Mouse (Mus musculus): Measurements from ENCODE around the gene Slc6a17. TPM values are rescaled to one million over a fixed set of nuclear protein-coding genes. Genes with fewer than 3 reads are reported as not detected.
A peak's percentile ranks its signal among the peaks of the same experiment; 100 is the strongest.

Slc6a17 gene
- polyA plus RNA-seq, 1 experiment from 2014 or later, result 2.1 TPM

DNA sequence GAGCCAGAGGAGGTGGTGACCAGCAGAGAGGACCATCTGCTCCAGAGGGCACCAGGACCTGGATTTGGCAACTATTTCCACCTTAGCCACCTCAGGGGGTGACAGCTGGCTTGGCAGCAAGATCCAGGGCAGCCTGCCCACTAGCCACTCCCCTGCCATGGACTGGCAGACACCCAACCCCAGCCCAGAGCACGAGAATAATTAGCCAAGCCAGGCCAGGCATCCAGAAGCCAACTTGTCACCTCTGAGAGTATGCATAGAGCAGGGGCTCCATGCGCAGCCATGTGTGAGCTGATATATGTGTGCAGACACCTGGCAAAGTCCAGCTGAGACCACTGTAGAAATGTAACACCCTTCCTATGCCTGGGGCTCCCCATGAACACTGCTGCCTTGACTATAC is 29.1 kb upstream of the Slc6a17 start:
- Histone ChIP-seq H3K27ac (ENCODE audit: low read length) (no peak overlapping the region), H3K36me3 (ENCODE audit: control insufficient read depth, insufficient read depth, low read length) (no peaks in the 10 kb centered on the region), H3K9me3 (replicated peaks; ENCODE audit: control insufficient read depth, low read length) (no peaks in the 10 kb centered on the region), H3K4me2 (ENCODE audit: low read depth, low read length) (no peak overlapping the region), H3K4me3 (replicated peaks; ENCODE audit: low read length) (no peak overlapping the region), H3K9ac (ENCODE audit: low read length) (no peak overlapping the region), H3K27me3 (ENCODE audit: control insufficient read depth, insufficient read depth, low read length) (no peaks in the 10 kb centered on the region), H3K4me1 (ENCODE audit: control insufficient read depth, insufficient read depth, low read length) (no peaks in the 10 kb centered on the region)
- WGBS, result 65% methylated on average over 2 of the region's 2 CpGs
- no peak for ATAC-seq (ENCODE audit: insufficient read depth, low FRiP score)

DNA sequence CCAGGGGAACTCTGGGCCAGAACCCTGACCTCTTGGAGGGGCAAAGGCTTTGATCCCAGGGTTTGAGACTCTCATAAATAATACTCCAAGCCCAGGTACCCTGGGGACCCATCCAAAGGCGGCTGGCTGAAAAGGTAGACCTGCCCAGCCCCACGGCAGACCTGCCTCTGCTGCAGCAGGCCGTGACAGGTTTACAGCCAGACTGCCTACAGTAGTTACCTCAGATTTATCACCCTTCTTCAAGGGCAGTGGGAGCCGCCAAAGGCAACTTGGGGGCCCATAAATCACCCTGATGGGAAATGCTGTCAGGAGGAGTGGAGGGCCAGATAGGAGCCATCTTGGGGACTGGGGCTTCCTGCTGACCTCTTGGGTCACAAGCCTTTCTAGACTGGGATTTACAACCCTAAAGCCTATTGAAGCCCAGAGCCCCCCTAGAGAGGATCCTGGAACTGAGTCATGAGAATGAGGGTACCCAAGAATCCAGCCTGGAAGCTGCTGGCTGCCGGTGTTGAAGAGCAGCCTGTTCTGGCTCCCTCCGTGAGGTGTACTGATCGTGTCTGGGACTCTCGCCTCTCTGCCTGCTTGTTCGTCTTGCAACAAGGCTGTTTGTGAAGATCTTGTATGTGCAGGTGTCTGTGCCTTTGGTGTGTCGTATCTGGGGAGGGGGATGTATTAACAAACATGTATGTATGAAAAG is 28.0 kb upstream of the Slc6a17 start:
- Histone ChIP-seq H3K4me1 (ENCODE audit: control insufficient read depth, insufficient read depth, low read length) (no peaks in the 10 kb centered on the region), H3K27ac (ENCODE audit: low read length) (no peak overlapping the region), H3K27me3 (ENCODE audit: control insufficient read depth, insufficient read depth, low read length) (no peaks in the 10 kb centered on the region), H3K9me3 (replicated peaks; ENCODE audit: control insufficient read depth, low read length) (no peaks in the 10 kb centered on the region), H3K4me2 (ENCODE audit: low read depth, low read length) (no peak overlapping the region), H3K36me3 (ENCODE audit: control insufficient read depth, insufficient read depth, low read length) (no peaks in the 10 kb centered on the region), H3K9ac (ENCODE audit: low read length) (no peak overlapping the region), H3K4me3 (replicated peaks; ENCODE audit: low read length) (no peak overlapping the region)
- ATAC-seq (ENCODE audit: insufficient read depth, low FRiP score), result no peak
- WGBS, result 55% methylated on average over 10 of the region's 10 CpGs

DNA sequence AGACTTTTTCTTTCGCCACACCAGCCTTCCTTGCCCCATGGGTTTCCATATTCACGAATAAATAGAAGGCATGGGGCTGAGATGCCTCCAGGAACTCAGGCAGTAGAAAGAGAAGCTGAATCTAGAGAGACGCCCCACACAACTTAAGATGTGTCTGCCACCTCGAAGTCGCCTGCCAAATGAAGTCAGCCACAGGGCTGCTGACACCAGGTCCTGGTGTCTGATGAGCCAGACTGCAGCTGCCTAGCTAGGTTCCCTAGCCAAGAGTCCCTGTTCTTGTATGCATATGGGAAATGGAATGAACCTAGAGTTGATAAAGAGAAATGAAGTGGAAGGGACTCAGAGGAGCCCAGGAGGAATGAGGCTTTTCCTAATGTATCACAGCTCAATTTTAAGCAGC is 27.5 kb upstream of the Slc6a17 start:
- no peak overlapping the region for H3K27ac ChIP-seq (ENCODE audit: low read length)
- no peak overlapping the region for H3K9ac ChIP-seq (ENCODE audit: low read length)
- H3K4me1 ChIP-seq (ENCODE audit: control insufficient read depth, insufficient read depth, low read length), result no peaks in the 10 kb centered on the region
- no peaks in the 10 kb centered on the region for H3K9me3 ChIP-seq (replicated peaks; ENCODE audit: control insufficient read depth, low read length)
- H3K27me3 ChIP-seq (ENCODE audit: control insufficient read depth, insufficient read depth, low read length), result no peaks in the 10 kb centered on the region
- no peak overlapping the region for H3K4me2 ChIP-seq (ENCODE audit: low read depth, low read length)
- H3K36me3 ChIP-seq (ENCODE audit: control insufficient read depth, insufficient read depth, low read length), result no peaks in the 10 kb centered on the region
- no peak for ATAC-seq (ENCODE audit: insufficient read depth, low FRiP score)
- 66% methylated on average over 5 of the region's 5 CpGs for WGBS
- no peak overlapping the region for H3K4me3 ChIP-seq (replicated peaks; ENCODE audit: low read length)

DNA sequence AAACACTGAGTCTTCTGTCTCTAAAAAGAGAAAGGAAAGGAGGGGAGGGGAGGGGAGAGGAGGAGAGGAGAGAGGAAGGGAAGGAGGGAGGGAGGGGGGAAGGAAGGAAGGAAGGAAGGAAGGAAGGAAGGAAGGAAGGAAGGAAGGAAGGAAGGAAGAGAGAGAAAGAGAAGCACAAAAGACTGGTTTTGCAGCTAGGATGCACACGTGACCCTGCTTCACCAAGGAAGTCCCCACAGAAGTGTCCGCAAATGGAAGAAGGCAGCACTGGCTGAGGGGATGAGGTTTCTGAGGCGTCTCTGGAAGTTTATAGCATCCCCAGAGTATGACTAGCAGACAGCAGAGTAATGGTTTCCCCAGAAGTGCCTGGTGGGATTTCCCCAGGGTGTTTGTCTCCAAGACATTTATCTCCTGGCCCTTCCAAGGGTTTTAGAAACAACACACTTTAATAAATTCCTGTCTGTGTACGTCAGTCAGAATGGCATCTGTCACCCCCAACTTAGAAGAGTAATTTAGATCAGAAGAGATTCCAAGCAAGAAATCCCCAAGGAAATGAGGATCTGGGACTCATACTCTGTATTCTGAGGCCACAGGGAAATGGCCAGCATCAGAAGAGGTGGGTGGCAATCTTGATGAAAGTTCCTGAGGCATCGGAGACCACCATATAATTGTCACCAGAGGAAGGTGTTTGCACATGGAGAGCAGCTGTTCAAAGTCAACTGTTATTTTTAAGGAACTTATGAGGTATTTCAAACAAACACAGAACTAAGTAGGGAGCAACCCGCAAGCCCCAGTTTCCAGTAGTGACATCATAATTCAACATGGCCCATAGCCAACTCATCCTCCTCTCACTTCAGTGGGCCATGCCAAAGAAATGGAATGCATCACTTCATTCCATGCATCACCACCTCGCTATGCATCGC is 25.6 kb upstream of the Slc6a17 start:
- no peaks in the 10 kb centered on the region for H3K27me3 ChIP-seq (ENCODE audit: control insufficient read depth, insufficient read depth, low read length)
- no peaks in the 10 kb centered on the region for H3K4me1 ChIP-seq (ENCODE audit: control insufficient read depth, insufficient read depth, low read length)
- H3K4me2 ChIP-seq (ENCODE audit: low read depth, low read length), result no peak overlapping the region
- no peaks in the 10 kb centered on the region for H3K36me3 ChIP-seq (ENCODE audit: control insufficient read depth, insufficient read depth, low read length)
- H3K9ac ChIP-seq (ENCODE audit: low read length), result no peak overlapping the region
- H3K27ac ChIP-seq (ENCODE audit: low read length), result no peak overlapping the region
- 60% methylated on average over 8 of the region's 8 CpGs for WGBS
- H3K4me3 ChIP-seq (replicated peaks; ENCODE audit: low read length), result no peak overlapping the region
- no peak for ATAC-seq (ENCODE audit: insufficient read depth, low FRiP score)
- H3K9me3 ChIP-seq (replicated peaks; ENCODE audit: control insufficient read depth, low read length), result no peaks in the 10 kb centered on the region

- Histone ChIP-seq H3K27me3 (ENCODE audit: control insufficient read depth, insufficient read depth, low read length) (no peaks in the 10 kb centered on the region), H3K9ac (ENCODE audit: low read length) (no peak overlapping the region), H3K36me3 (ENCODE audit: control insufficient read depth, insufficient read depth, low read length) (no peaks in the 10 kb centered on the region), H3K4me3 (replicated peaks; ENCODE audit: low read length) (no peak overlapping the region), H3K9me3 (replicated peaks; ENCODE audit: control insufficient read depth, low read length) (no peaks in the 10 kb centered on the region), H3K27ac (ENCODE audit: low read length) (no peak overlapping the region), H3K4me2 (ENCODE audit: low read depth, low read length) (no peak overlapping the region), H3K4me1 (ENCODE audit: control insufficient read depth, insufficient read depth, low read length) (0 out of 2 replicates have a peak, but pooled peaks cover under 1% of the 10 kb centered on the region)
- WGBS, result 54% methylated on average over 4 of the region's 4 CpGs
- ATAC-seq (ENCODE audit: insufficient read depth, low FRiP score), result no peak
These were observed 24.8 kb upstream of the Slc6a17 start for GRCm38 (mm10) chr3:107542584-107542983.

DNA sequence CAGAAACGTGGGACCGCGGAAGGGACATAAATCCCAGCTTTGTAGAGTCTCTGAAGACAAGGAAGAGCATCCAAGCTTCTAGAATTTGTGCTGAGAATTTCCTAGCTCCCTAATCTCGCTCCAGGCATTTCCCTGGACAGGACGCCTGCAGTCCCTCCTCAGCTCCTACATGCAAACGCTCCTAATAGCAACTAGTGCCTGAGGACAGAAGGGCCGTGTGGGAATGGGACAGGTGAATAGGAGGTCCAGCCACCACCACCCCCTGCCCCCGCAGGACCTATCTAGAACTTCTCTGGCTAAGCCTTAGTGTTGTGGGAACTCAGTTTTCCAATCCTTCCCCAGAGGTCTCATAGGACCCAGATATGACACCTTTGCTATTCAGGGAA is 19.7 kb upstream of the Slc6a17 start:
- H3K9me3 ChIP-seq (replicated peaks; ENCODE audit: control insufficient read depth, low read length), result no peaks in the 10 kb centered on the region
- H3K27ac ChIP-seq (ENCODE audit: low read length), result peak overlapping the region; percentile 23; the same call in 1 of the 2 replicates
- H3K27me3 ChIP-seq (ENCODE audit: control insufficient read depth, insufficient read depth, low read length), result 0 out of 2 replicates have a peak, but pooled peaks cover 4% of the 10 kb centered on the region
- H3K36me3 ChIP-seq (ENCODE audit: control insufficient read depth, insufficient read depth, low read length), result no peaks in the 10 kb centered on the region
- peak overlapping the region; percentile 61 for H3K9ac ChIP-seq (ENCODE audit: low read length)
- H3K4me2 ChIP-seq (ENCODE audit: low read depth, low read length), result peak overlapping the region; percentile 48
- 0 out of 2 replicates have a peak, but pooled peaks cover 9% of the 10 kb centered on the region for H3K4me1 ChIP-seq (ENCODE audit: control insufficient read depth, insufficient read depth, low read length)
- ATAC-seq (ENCODE audit: insufficient read depth, low FRiP score), result no peak
- peak overlapping the region; percentile 25; the same call in 1 of the 2 replicates for H3K4me3 ChIP-seq (replicated peaks; ENCODE audit: low read length)
- WGBS, result 19% methylated on average over 8 of the region's 8 CpGs

DNA sequence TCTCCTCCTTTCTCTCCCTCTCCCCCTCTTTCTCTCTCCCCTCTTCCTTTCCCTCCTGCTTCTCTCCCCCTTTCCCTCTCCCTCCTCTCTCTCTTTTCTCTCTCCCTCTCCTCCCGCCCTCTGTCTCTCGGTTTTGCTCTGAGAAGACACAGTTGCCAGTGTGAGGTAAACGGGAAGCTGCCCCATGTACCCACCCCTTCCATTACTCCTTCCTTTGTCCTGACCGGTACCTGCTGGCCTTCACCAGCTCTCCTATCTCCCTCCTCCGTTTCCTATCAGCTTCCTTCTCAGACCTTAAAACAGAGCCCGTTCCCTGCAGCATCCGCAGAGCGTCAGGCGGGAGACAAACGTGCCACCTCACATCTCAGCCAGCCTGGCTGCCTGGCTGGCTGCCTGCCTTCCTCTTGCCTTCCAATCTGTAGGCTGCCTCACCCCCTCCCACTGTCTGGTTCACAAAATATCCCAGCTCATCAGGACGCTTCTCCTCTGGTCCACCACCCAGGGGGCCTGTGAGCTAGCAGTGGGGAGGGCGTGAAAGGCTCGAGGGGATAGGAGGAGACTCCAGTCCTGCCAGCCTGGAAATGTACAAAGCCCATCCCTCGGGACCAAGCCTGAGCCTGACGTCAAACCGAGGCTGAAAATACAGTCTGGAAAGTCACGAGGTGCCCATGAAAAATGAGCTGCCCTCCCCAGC is 19.1 kb upstream of the Slc6a17 start:
- H3K27me3 ChIP-seq (ENCODE audit: control insufficient read depth, insufficient read depth, low read length), result 0 out of 2 replicates have a peak, but pooled peaks cover 4% of the 10 kb centered on the region
- H3K4me3 ChIP-seq (replicated peaks; ENCODE audit: low read length), result peak overlapping the region; percentile 25
- peak overlapping the region; percentile 61 for H3K9ac ChIP-seq (ENCODE audit: low read length)
- H3K4me1 ChIP-seq (ENCODE audit: control insufficient read depth, insufficient read depth, low read length), result 0 out of 2 replicates have a peak, but pooled peaks cover 9% of the 10 kb centered on the region
- H3K9me3 ChIP-seq (replicated peaks; ENCODE audit: control insufficient read depth, low read length), result no peaks in the 10 kb centered on the region
- no peaks in the 10 kb centered on the region for H3K36me3 ChIP-seq (ENCODE audit: control insufficient read depth, insufficient read depth, low read length)
- peak; percentile 64; the same call in 1 of the 2 replicates for ATAC-seq (ENCODE audit: insufficient read depth, low FRiP score)
- WGBS, result 5% methylated on average over 17 of the region's 17 CpGs
- H3K4me2 ChIP-seq (ENCODE audit: low read depth, low read length), result peak overlapping the region; percentile 48
- peak overlapping the region; percentile 23; the same call in 1 of the 2 replicates for H3K27ac ChIP-seq (ENCODE audit: low read length)

DNA sequence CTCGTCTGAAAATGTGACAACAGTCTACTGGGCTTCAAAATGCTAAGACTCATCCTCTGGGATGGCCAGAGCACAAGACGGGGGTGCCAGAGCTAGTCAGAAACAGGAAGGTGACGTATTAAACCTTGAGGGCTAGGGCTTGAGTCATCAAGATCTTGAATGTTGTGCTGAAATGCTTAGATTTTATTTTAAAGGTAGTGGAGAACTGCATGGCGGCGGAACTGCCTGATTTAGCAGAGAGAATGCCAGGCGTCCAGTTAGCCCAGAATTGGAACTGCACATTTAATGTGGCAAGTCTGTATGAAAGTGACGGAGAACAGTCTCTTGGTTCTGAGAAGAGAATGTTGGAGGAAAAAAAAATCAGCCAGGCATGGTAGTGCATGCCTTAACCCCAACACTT is 17.1 kb upstream of the Slc6a17 start:
- 83% methylated on average over 7 of the region's 7 CpGs for WGBS
- no peaks in the 10 kb centered on the region for H3K9me3 ChIP-seq (replicated peaks; ENCODE audit: control insufficient read depth, low read length)
- 0 out of 2 replicates have a peak, but pooled peaks cover 9% of the 10 kb centered on the region for H3K4me1 ChIP-seq (ENCODE audit: control insufficient read depth, insufficient read depth, low read length)
- H3K36me3 ChIP-seq (ENCODE audit: control insufficient read depth, insufficient read depth, low read length), result no peaks in the 10 kb centered on the region
- ATAC-seq (ENCODE audit: insufficient read depth, low FRiP score), result no peak
- H3K4me3 ChIP-seq (replicated peaks; ENCODE audit: low read length), result no peak overlapping the region
- 0 out of 2 replicates have a peak, but pooled peaks cover 4% of the 10 kb centered on the region for H3K27me3 ChIP-seq (ENCODE audit: control insufficient read depth, insufficient read depth, low read length)
- no peak overlapping the region for H3K27ac ChIP-seq (ENCODE audit: low read length)
- no peak overlapping the region for H3K4me2 ChIP-seq (ENCODE audit: low read depth, low read length)
- no peak overlapping the region for H3K9ac ChIP-seq (ENCODE audit: low read length)
